Mouse (Mus musculus) lung, embryonic 16.5 days (tissue): ENCODE results near the gene Dbi. TPM values are rescaled to one million over a fixed set of nuclear protein-coding genes. Genes with fewer than 3 reads are reported as not detected.

ENCODE experiments used
- ATAC-seq: fragments of 200-750 bp; cut with Nextera tagmentation; 2 replicates; pipeline ENCODE4 v1.8.0; 2017; ENCODE audit warnings: low read depth, mild to moderate bottlenecking, moderate library complexity
- H3K27ac ChIP-seq: fragments of 300-500 bp; sonication (generic); 2 replicates; pipeline ENCODE4 v1.5.1; 2014; ENCODE audit warnings: mild to moderate bottlenecking, control low read depth, low read length
- H3K27me3 ChIP-seq: fragments of 300-500 bp; sonication (generic); 2 replicates; pipeline ENCODE4 v1.6.1; 2014; ENCODE audit warnings: low read depth, low read length, mixed read lengths; ENCODE audit not compliant: control insufficient read depth, insufficient read depth
- H3K36me3 ChIP-seq: fragments of 300-500 bp; sonication (generic); 2 replicates; pipeline ENCODE4 v1.6.1; 2014; ENCODE audit warnings: low read length; ENCODE audit not compliant: control insufficient read depth, insufficient read depth
- H3K4me1 ChIP-seq: fragments of 300-500 bp; sonication (generic); replicated peaks from 2 replicates; pipeline ENCODE4 v1.6.1; 2014; ENCODE audit warnings: low read length, mixed read lengths; ENCODE audit not compliant: control insufficient read depth, insufficient read depth
- H3K4me2 ChIP-seq: fragments of 300-500 bp; sonication (generic); 2 replicates; pipeline ENCODE4 v1.6.1; 2014; ENCODE audit warnings: low read depth, low read length, control low read depth
- H3K4me3 ChIP-seq: fragments of 300-500 bp; sonication (generic); 2 replicates; pipeline ENCODE4 v1.5.1; 2014; ENCODE audit warnings: mild to moderate bottlenecking, low read length, control low read depth
- H3K9ac ChIP-seq: fragments of 300-500 bp; sonication (generic); 2 replicates; pipeline ENCODE4 v1.6.1; 2014; ENCODE audit warnings: low read length, control low read depth
- H3K9me3 ChIP-seq: fragments of 300-500 bp; sonication (generic); 2 replicates; pipeline ENCODE4 v1.6.1; 2016; ENCODE audit warnings: low read length; ENCODE audit not compliant: control insufficient read depth
- WGBS: fragments of 180-500 bp; shearing (Covaris S2); extraction: QIAGEN DNeasy Blood & Tissue Kit; methylation state at CpG from one replicate; pipeline ENCODE4 v1.1.7; 2014; 5-methylcytosine and 5-hydroxymethylcytosine counted together
- polyA plus RNA-seq: library from polyadenylated mRNA; unstranded; fragments of >200 nt; fragmentation: Nextera tagmentation; extraction: Ambion mirVana; gene quantifications from 2 replicates; pipeline ENCODE4 v1.2.1, GENCODE M21; 2015

Gene Dbi
- 457 and 459 TPM in 2 replicates for polyA plus RNA-seq

DNA sequence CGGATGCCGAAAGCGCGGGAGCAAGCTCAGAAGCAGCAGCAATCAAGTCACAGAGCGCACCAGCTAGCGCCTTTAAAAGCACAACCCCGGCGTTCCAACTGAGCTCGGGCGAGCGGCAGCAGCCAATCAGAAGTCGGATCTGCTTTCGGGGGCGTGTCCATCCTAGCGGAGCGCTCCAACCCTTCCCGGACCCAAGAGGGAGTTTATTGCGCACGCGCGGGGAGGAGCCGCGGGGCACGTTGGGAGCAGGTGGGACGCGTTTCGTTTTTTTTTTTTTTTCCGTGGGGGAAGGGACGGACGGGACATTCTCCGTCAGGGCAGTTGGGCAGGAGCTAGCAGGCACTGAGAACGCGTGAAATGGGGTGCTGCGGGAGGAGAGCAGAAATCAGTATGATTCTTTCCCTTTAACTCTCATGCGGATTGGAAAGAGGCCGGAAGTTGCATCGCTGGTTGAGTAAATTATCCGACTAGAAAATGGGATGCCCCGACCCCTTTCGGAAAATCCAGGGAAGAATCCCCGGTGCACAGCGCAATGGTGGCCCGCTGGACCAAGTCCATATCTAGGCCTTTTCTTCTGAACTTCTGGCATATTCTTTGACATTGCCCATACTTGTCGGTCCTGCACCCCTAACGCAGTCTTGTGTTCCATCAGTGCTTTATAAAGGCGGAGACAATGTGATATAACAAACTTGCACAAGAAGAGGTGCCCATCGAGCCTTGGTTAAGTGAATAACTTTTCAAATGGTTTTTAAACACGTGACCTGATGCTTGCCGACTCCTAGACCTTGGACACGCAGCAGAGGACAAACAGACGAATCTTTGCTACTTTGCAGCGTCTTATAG is at the start of gene Dbi, which contains the start of gene 3110009E18Rik:
Gene Dbi, minus strand, starts transcription at position 110 of the 843 bp plus-strand sequence.
Gene 3110009E18Rik, plus strand, starts transcription at position 219 of the 843 bp plus-strand sequence.
- Histone ChIP-seq H3K4me1 (peaks cover 19% of the 10 kb centered on the region), H3K36me3 (0 out of 2 replicates have a peak, but pooled peaks cover 2% of the 10 kb centered on the region), H3K9me3 (no peaks in the 10 kb centered on the region), H3K4me2 (peak within 1 kb of the TSS; percentile 88), H3K9ac (peak within 1 kb of the TSS; percentile 80), H3K27me3 (no peaks in the 10 kb centered on the region), H3K4me3 (peak within 1 kb of the TSS; percentile 72), H3K27ac (peak within 1 kb of the TSS; percentile 94)
- peak; percentile 96 for ATAC-seq
- WGBS: under 1% methylated on average over 52 of the region's 52 CpGs

- no peaks in the 10 kb centered on the region for H3K36me3 ChIP-seq
- no peak overlapping the region for H3K27ac ChIP-seq
- H3K4me1 ChIP-seq: 0 out of 2 replicates have a peak, but pooled peaks cover 2% of the 10 kb centered on the region
- H3K4me3 ChIP-seq: no peak overlapping the region
- no peak overlapping the region for H3K9ac ChIP-seq
- 77% methylated on average over 7 of the region's 7 CpGs for WGBS
- no peak for ATAC-seq
- H3K4me2 ChIP-seq: no peak overlapping the region
- H3K9me3 ChIP-seq: no peaks in the 10 kb centered on the region
- no peaks in the 10 kb centered on the region for H3K27me3 ChIP-seq
Measured at GRCm38 (mm10) chr1:120170307-120170706, 49.4 kb upstream of the Dbi start.

- H3K36me3 ChIP-seq: no peaks in the 10 kb centered on the region
- H3K4me3 ChIP-seq: no peak overlapping the region
- H3K4me2 ChIP-seq: no peak overlapping the region
- H3K4me1 ChIP-seq: 0 out of 2 replicates have a peak, but pooled peaks cover 2% of the 10 kb centered on the region
- no peaks in the 10 kb centered on the region for H3K9me3 ChIP-seq
- ATAC-seq: no peak
- no peaks in the 10 kb centered on the region for H3K27me3 ChIP-seq
- 82% methylated on average over 7 of the region's 7 CpGs for WGBS
- H3K9ac ChIP-seq: no peak overlapping the region
- H3K27ac ChIP-seq: no peak overlapping the region
Measured at GRCm38 (mm10) chr1:120168674-120169073, 47.8 kb upstream of the Dbi start.

- ATAC-seq: 0 out of 2 replicates have a peak, but pooled peaks have one; percentile 23
- Histone ChIP-seq H3K36me3 (no peaks in the 10 kb centered on the region), H3K4me1 (0 out of 2 replicates have a peak, but pooled peaks cover 2% of the 10 kb centered on the region), H3K27me3 (no peaks in the 10 kb centered on the region), H3K9ac (no peak overlapping the region), H3K4me3 (no peak overlapping the region), H3K27ac (no peak overlapping the region), H3K4me2 (no peak overlapping the region), H3K9me3 (no peaks in the 10 kb centered on the region)
- 53% methylated on average over 4 of the region's 4 CpGs for WGBS
Measured at GRCm38 (mm10) chr1:120168016-120168415, 47.1 kb upstream of the Dbi start.

- H3K4me1 ChIP-seq: no peaks in the 10 kb centered on the region
- 63% methylated on average over 1 of the region's 1 CpGs for WGBS
- H3K27me3 ChIP-seq: no peaks in the 10 kb centered on the region
- no peak for ATAC-seq
- no peak overlapping the region for H3K4me2 ChIP-seq
- H3K9ac ChIP-seq: no peak overlapping the region
- H3K9me3 ChIP-seq: no peaks in the 10 kb centered on the region
- no peak overlapping the region for H3K4me3 ChIP-seq
- H3K27ac ChIP-seq: no peak overlapping the region
- no peaks in the 10 kb centered on the region for H3K36me3 ChIP-seq
Measured at GRCm38 (mm10) chr1:120162616-120163015, 41.7 kb upstream of the Dbi start.

DNA sequence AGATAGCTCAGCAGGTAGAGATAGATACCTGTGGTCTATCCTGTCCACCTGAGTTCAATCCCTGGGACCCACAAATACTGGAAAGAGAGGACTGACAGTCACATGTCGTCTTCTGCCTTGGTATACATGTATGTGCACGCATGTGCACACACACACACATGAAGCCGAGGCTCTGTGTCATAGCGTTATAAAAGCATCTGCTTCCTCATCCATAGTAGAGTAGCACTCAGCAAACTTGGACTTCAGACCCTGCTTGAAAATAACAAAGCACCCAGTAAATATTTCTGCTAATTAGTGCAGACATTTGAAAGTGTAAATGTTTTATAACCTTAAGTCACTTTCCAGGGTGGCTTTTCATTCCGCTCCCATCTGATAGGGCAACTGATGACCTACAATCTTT is 40.6 kb upstream of the Dbi start:
- no peaks in the 10 kb centered on the region for H3K4me1 ChIP-seq
- H3K9ac ChIP-seq: no peak overlapping the region
- no peaks in the 10 kb centered on the region for H3K36me3 ChIP-seq
- H3K4me2 ChIP-seq: no peak overlapping the region
- ATAC-seq: no peak
- WGBS: 87% methylated on average over 5 of the region's 5 CpGs
- H3K27me3 ChIP-seq: no peaks in the 10 kb centered on the region
- no peaks in the 10 kb centered on the region for H3K9me3 ChIP-seq
- no peak overlapping the region for H3K27ac ChIP-seq
- no peak overlapping the region for H3K4me3 ChIP-seq

- 53% methylated on average over 9 of the region's 9 CpGs for WGBS
- Histone ChIP-seq H3K27me3 (no peaks in the 10 kb centered on the region), H3K4me2 (no peak overlapping the region), H3K36me3 (no peaks in the 10 kb centered on the region), H3K4me3 (no peak overlapping the region), H3K27ac (no peak overlapping the region), H3K9me3 (no peaks in the 10 kb centered on the region), H3K4me1 (no peaks in the 10 kb centered on the region), H3K9ac (no peak overlapping the region)
- peak; percentile 91 for ATAC-seq
Measured at GRCm38 (mm10) chr1:120158474-120159127, 37.7 kb upstream of the Dbi start.

GRCm38 (mm10) chr1:120155325-120155724 is 34.4 kb upstream of the Dbi start:
- no peak for ATAC-seq
- Histone ChIP-seq H3K4me3 (no peak overlapping the region), H3K9ac (no peak overlapping the region), H3K27ac (no peak overlapping the region), H3K9me3 (no peaks in the 10 kb centered on the region), H3K4me1 (no peaks in the 10 kb centered on the region), H3K27me3 (no peaks in the 10 kb centered on the region), H3K4me2 (no peak overlapping the region), H3K36me3 (no peaks in the 10 kb centered on the region)
- WGBS: 10% methylated on average over 1 of the region's 1 CpGs

- no peaks in the 10 kb centered on the region for H3K27me3 ChIP-seq
- no peaks in the 10 kb centered on the region for H3K9me3 ChIP-seq
- H3K4me1 ChIP-seq: no peaks in the 10 kb centered on the region
- no peaks in the 10 kb centered on the region for H3K36me3 ChIP-seq
- H3K4me3 ChIP-seq: no peak overlapping the region
- ATAC-seq: no peak
- H3K27ac ChIP-seq: no peak overlapping the region
- H3K4me2 ChIP-seq: no peak overlapping the region
- H3K9ac ChIP-seq: no peak overlapping the region
Measured at GRCm38 (mm10) chr1:120154232-120154631, 33.4 kb upstream of the Dbi start.
